Mouse (Mus musculus): Measurements from ENCODE around the gene Wasf3.

GRCm38 (mm10) chr5:146407791-146408190 lies 23.0 kb downstream of the Wasf3 start:
- TF ChIP-seq CTCF (IDR thresholded peaks at IDR 0.05) (no peak), POLR2A (IDR thresholded peaks at IDR 0.05; ENCODE audit: insufficient read depth, low read depth, low read length) (no peak), EP300 (IDR thresholded peaks at IDR 0.05; ENCODE audit: insufficient read depth, low read depth, low read length) (no peak)

Data from heart, adult 2 months (tissue).